Mouse (Mus musculus) liver, embryonic 14.5 days (tissue): ENCODE results near the gene Mst1. TPM values are rescaled to one million over a fixed set of nuclear protein-coding genes. Genes with fewer than 3 reads are reported as not detected.

Experiments
- ATAC-seq: fragments of 200-750 bp; cut with Nextera tagmentation; 2 replicates; pipeline ENCODE4 v1.8.0; 2017; ENCODE audit warnings: moderate number of reproducible peaks, mild to moderate bottlenecking, moderate library complexity; ENCODE audit not compliant: insufficient read depth
- DNase-seq, 3 experiments: peaks; one replicate each; pipeline ENCODE4 v3.0.0-alpha.2; 2012 to 2013; ENCODE audit warnings: low read depth in 3 of 3, low spot score in 3 of 3
- H3K27ac ChIP-seq: fragments of 300-500 bp; sonication (generic); 2 replicates; pipeline ENCODE4 v1.5.1; 2014; ENCODE audit warnings: moderate library complexity, mild to moderate bottlenecking, control low read depth, inconsistent platforms
- H3K27me3 ChIP-seq: fragments of 300-500 bp; sonication (generic); 2 replicates; pipeline ENCODE4 v1.6.1; 2014; ENCODE audit warnings: mild to moderate bottlenecking, low read length, moderate library complexity; ENCODE audit not compliant: control insufficient read depth, insufficient read depth
- H3K36me3 ChIP-seq: fragments of 300-500 bp; sonication (generic); replicated peaks from 2 replicates; pipeline ENCODE4 v1.6.1; 2014; ENCODE audit warnings: low read depth; ENCODE audit not compliant: control insufficient read depth, insufficient read depth
- H3K4me1 ChIP-seq, 2 experiments: fragments of 200-500 bp in 1 of 2; fragments of 300-500 bp in 1 of 2; sonication (generic) in 1 of 2; replicated peaks; 2 replicates each; pipeline ENCODE4 v1.6.1; 2012 to 2014; ENCODE audit warnings: antibody characterized with exemption in 1 of 2, inconsistent platforms in 1 of 2, low read length in 1 of 2; ENCODE audit not compliant: control insufficient read depth in 2 of 2, insufficient read depth in 2 of 2
- H3K4me2 ChIP-seq: fragments of 300-500 bp; sonication (generic); 2 replicates; pipeline ENCODE4 v1.6.1; 2014; ENCODE audit warnings: low read depth, mild to moderate bottlenecking, control low read depth, moderate library complexity
- H3K4me3 ChIP-seq, 2 experiments: fragments of 200-500 bp in 1 of 2; fragments of 300-500 bp in 1 of 2; sonication (generic) in 1 of 2; 2 replicates each; pipeline ENCODE4 v1.5.1; 2012 to 2014; ENCODE audit warnings: low read depth in 2 of 2, low read length in 2 of 2, mild to moderate bottlenecking in 2 of 2, control low read depth in 1 of 2, inconsistent platforms in 1 of 2, moderate library complexity in 1 of 2; ENCODE audit not compliant: insufficient read depth in 1 of 2
- H3K9ac ChIP-seq: fragments of 300-500 bp; sonication (generic); replicated peaks from 2 replicates; pipeline ENCODE4 v1.6.1; 2014; ENCODE audit warnings: mild to moderate bottlenecking, control low read depth, moderate library complexity
- H3K9me3 ChIP-seq: fragments of 300-500 bp; sonication (generic); 2 replicates; pipeline ENCODE4 v1.6.1; 2016; ENCODE audit warnings: low read length, mixed read lengths; ENCODE audit not compliant: control insufficient read depth
- CTCF ChIP-seq: IDR thresholded peaks from 2 replicates; pipeline ENCODE4 v1.5.1; 2016; ENCODE audit warnings: antibody characterized with exemption, low read depth, control low read depth
- EP300 ChIP-seq: IDR thresholded peaks from 2 replicates; pipeline ENCODE4 v1.6.1; 2016; ENCODE audit warnings: antibody characterized with exemption, low read depth
- WGBS: fragments of 180-500 bp; shearing (Covaris S2); extraction: QIAGEN DNeasy Blood & Tissue Kit; methylation state at CpG from one replicate; pipeline ENCODE4 v1.1.7; 2014; ENCODE audit not compliant: insufficient replicate concordance; 5-methylcytosine and 5-hydroxymethylcytosine counted together
- polyA plus RNA-seq, 2 experiments: library from polyadenylated mRNA; depleted of rRNA in 1 of 2; stranded (reverse) in 1 of 2; unstranded in 1 of 2; fragments of >200 nt; fragmentation: Nextera tagmentation in 1 of 2; extraction: Ambion mirVana in 1 of 2; gene quantifications; 2 replicates each; pipeline versions ENCODE4 v1.2.1 to v1.2.3; 2012 to 2014

The Mst1 gene
- polyA plus RNA-seq, 2 experiments, result 21.0 to 24.1 TPM

DNA sequence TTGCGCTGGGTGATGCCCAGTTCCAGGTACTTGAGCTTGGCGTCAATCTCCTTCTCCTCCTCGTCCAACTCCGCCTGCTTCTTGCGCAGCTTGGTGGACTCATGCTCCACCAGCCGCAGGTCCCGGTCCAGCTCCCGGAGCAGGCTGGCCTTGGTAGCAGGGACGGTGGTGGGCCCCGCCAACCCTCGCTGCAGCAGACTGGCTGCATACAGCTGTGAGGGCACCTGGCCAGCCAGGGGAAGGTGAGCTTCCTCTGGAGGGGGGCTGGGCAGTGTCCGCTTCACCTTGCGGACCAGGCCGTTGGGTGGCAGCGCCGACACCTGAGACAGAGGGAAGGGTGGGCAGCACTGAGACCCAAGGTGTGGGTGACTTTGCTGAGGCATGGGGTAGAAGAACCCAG lies 27.6 kb downstream of the Mst1 start:
- ATAC-seq, result no peak
- Histone ChIP-seq H3K36me3 (no peaks in the 10 kb centered on the region), H3K4me1 (peaks cover 6% of the 10 kb centered on the region in 2 experiments; a peak in 2 of 4 replicates), H3K27ac (no peak overlapping the region), H3K4me3 (no peak overlapping the region), H3K9me3 (no peaks in the 10 kb centered on the region), H3K9ac (no peak overlapping the region), H3K27me3 (peaks cover 5% of the 10 kb centered on the region; the same call in 1 of the 2 replicates), H3K4me2 (no peak overlapping the region)
- DNase-seq, result no peak
- TF ChIP-seq CTCF, result no peak
- TF ChIP-seq EP300, result no peak
- WGBS, result 87% methylated on average over 16 of the region's 16 CpGs

DNA sequence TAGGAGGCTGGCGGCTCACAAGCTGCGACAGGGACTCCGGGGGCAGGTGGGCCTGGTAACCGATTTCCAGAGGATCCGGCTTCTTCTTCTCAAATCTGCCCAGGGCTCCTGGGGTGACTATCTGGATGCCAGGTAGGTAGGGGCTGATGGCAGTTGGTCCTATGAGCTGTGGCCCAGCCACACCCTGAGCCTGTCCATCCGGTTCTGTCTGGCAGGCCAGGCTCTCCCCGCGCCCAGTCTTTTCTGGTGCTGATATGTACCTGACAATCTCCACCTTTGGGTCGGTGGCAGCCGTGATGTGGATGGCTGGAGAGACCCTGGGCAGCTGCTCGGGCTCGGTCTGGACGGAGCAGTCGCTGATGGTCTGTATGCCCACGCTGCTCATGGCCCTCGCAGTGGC lies 29.9 kb downstream of the Mst1 start:
- Histone ChIP-seq H3K9ac (no peak overlapping the region), H3K27me3 (peaks cover 5% of the 10 kb centered on the region; the same call in 1 of the 2 replicates), H3K4me1 (peaks cover 0 to 4% of the 10 kb centered on the region in 2 experiments; a peak in 1 of 4 replicates), H3K36me3 (no peaks in the 10 kb centered on the region), H3K4me2 (no peak overlapping the region; the same call in 1 of the 2 replicates), H3K9me3 (no peaks in the 10 kb centered on the region), H3K27ac (no peak overlapping the region), H3K4me3 (no peak overlapping the region)
- 59% methylated on average over 16 of the region's 16 CpGs for WGBS
- ATAC-seq, result no peak
- DNase-seq, result no peak
- TF ChIP-seq EP300 (no peak), CTCF (no peak)

DNA sequence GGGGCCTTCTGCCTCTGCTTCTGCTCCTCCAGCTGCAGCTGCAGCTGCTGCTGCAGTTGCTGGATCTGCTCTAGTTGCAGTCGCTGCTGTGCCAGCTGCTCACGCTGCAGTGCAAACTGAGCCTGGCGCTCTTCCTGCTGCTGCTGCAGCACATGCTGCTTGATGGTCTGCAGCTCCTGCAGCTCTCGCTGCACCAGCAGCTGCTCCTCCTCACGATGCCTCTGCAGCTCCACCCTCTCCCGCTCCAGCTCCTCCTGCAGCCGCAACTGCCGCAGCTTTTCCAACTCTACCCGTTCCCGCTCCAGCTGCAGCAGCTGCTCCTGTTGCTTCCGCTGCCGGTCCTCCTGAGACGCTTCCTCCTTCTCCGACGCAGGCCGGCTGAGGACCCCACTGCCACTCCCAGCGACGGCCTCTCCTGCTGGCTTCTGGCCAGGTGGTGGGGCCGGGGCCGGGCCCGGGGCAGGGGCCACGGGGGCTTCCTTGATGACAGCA lies 30.9 kb downstream of the Mst1 start:
- 12% methylated on average over 22 of the region's 22 CpGs for WGBS
- no peak for ATAC-seq
- Histone ChIP-seq H3K27me3 (peaks cover 5% of the 10 kb centered on the region; the same call in 1 of the 2 replicates), H3K4me1 (no peaks in the 10 kb centered on the region), H3K4me2 (peak overlapping the region; percentile 42), H3K9ac (no peak overlapping the region), H3K27ac (no peak overlapping the region), H3K4me3 (peak overlapping the region; percentile 1; a peak in 2 of 4 replicates), H3K9me3 (no peaks in the 10 kb centered on the region), H3K36me3 (no peaks in the 10 kb centered on the region)
- DNase-seq, result no peak
- TF ChIP-seq EP300 (no peak), CTCF (no peak)

DNA sequence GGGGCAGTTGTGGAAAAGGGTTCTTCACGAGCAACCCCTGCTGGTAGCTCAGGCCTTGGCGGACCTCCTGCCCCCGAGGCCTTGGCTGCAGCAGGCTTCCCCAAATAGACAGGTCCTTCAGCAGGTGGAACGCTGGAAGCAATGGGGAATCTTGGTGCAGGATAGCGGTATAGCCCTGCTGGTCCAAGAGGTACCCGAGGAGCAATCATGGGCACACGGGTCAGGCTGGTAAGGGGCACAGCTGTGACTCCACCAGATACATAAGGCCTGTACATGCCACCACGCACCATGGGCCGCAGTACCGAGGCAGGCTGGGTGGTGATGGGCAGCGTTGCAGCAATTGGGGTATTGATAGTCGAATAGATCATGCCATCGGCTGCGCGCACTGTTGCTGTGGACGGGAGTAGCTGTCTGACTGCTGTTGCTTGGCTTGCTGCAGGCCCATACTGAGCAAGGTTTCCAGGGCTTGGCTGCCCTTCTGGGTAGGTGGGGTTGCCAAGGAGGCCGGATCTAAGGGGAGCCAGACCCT lies 31.4 kb downstream of the Mst1 start:
- no peaks in the 10 kb centered on the region for H3K4me1 ChIP-seq
- no peak overlapping the region for H3K27ac ChIP-seq
- H3K9ac ChIP-seq, result no peak overlapping the region
- no peak overlapping the region for H3K4me3 ChIP-seq
- TF ChIP-seq CTCF (peak; percentile 31), EP300 (no peak)
- peaks cover 5% of the 10 kb centered on the region; the same call in 1 of the 2 replicates for H3K27me3 ChIP-seq
- no peak for ATAC-seq
- H3K9me3 ChIP-seq, result no peaks in the 10 kb centered on the region
- peak overlapping the region; percentile 42 for H3K4me2 ChIP-seq
- H3K36me3 ChIP-seq, result no peaks in the 10 kb centered on the region
- WGBS, result 64% methylated on average over 17 of the region's 17 CpGs
- no peak for DNase-seq

DNA sequence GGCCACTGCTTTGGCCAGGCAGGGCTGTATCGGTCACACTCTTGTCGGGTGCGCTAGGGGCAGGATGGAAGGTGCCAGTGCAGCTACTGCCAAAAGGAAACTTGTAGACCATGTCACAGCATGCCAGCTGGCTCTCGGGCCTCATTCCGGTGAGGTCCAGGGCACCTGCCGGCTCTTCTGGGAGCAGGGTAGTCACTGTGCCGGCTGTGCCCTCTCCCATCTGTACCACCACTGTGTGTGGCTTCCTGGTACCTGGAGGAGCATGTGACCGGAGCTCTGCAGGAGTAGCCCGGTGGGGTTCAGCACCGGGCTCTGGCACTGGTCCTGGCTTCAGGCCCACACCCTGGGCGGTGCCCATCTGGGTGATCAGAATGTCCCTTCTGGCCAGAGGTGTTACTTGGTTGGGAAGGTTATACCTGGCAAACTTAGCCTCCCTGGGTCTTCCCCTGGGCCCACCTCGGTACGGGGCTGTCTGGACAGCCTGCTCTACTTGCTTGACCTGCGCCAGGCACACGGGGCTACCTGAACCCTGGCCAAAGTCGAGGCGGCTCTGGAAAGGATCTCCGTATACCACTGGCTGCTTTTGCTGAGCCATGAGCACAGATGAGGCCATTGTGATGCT lies 32.6 kb downstream of the Mst1 start:
- peaks cover 5% of the 10 kb centered on the region; the same call in 1 of the 2 replicates for H3K27me3 ChIP-seq

More for the DNA sequence above, 32.6 kb downstream of the Mst1 start:
- Histone ChIP-seq H3K4me1 (no peaks in the 10 kb centered on the region), H3K9me3 (no peaks in the 10 kb centered on the region), H3K4me2 (no peak overlapping the region), H3K27ac (no peak overlapping the region), H3K36me3 (no peaks in the 10 kb centered on the region), H3K4me3 (no peak overlapping the region), H3K9ac (no peak overlapping the region)
- DNase-seq (no peak), ATAC-seq (no peak)
- WGBS, result 86% methylated on average over 18 of the region's 18 CpGs
- TF ChIP-seq EP300 (no peak), CTCF (no peak)
